Mouse (Mus musculus) layer of hippocampus, adult 18-20 months (tissue): ENCODE measurements at regions not wholly inside any gene's neighbourhood (a gene's known extent, or its start where the extent isn't known, plus 50 kb on each side); places are given as distances from the start of the nearest gene placed in this dataset.

Source experiments
- DNase-seq, 2 experiments: peaks; one replicate each; pipeline ENCODE4 v3.0.0; 2022; ENCODE audit warnings: low spot score in 2 of 2
- microRNA-seq, 2 experiments: library from miRNA; unstranded; fragments of <30 nt; microRNA quantifications; one replicate each; pipeline ENCODE4 v1.2.0; 2021

DNA sequence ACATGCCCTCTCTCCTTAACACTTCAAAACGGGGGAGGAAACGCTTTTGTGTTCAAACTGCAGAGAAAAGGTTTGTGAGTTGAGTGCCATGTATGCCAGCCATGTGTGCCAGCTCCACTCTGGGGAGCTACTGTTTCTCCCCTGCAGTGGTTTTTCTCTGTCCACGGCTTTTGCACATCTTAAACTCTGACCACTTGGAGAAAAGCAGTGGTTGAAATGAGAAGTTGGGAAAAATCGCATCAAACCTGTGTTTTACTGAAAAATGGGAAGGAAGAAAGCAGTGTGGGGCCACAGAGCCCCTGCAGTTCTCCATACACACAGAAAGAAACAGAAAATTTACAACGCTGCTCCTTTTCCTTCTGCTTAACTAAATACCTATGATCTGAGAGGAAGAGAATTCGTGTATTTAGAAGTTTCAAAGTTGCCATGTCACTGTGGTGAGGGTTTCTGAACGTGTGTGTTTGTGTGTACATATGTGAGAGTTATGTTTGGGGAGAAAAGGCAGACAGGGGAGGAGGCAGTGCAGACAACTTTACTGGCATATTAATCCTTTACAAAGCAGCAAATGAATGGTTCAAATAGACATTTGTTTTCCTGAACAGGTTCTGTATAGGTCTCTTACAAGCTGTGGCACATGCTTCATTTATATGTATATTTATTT, 160.1 kb upstream of the Tmem161b start:
- DNase-seq = peak; percentile 15 to 37

DNA sequence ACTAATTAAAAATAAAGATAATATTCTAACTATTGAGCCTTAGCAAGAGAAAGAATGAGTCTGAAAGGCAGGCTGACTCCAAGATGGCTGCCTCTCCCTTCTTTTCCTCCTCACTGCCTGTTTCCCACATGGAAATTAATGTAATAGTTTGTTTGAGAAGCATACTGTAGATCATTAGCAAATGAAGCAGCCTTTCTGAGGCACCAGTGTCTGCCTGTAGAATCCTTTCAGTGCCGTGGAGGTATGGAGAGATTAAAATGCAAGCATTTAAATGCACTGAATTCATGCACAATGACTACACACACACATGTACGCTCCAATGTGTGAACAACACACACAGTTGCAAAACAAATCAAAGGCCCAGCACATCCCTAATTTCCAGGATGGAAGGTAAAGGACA, 159.5 kb upstream of the Tmem161b start:
- peak in 1 of 2 experiments; percentile 47 for DNase-seq

DNA sequence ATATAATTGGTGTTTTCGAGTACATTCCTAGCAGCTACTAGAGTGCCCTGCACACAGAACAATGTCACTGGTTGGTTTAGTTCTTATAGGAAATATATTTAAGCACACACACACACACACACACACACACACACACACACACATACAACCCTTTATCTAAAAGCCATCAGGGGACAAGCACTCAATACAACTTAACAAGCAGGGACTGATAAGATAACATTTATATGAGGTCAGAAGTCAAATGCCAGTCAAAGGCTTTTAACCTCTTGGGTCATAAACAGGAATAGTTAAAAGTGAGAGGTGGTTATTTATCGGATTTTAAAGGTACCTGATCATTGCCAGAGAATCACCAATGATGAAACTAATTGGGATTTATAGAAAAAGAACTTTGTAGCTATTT, 158.7 kb upstream of the Tmem161b start:
- no peak for DNase-seq

DNA sequence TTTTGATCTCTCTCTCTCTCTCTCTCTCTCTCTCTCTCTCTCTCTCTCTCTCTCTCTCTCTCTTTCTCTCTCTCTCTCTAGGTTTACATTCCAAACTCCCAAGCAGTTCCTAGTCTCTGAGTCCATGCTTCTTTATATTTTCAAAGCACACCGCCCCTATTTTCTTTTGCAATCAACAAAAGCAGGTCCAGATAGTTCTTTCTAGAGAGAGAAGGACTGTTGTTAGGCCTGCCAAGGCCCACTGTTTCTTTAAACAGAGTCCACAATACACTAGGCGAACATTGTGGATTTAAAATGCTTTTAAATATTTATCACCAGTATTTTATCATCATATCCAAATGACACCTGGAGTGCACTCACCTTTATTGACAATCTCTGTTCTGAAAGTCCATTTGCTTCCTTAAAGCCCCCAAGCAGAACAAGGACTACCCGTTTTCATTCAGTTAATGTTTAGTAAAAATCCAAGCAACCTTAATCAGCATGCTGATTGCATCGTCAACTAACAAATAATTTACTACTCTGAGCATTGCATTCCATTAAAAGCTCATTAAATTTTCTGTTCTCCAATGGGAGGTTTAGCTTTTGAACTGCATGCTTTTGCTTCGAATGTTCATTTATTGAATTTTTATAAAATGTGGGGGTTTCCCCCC, 157.7 kb upstream of the Tmem161b start:
- DNase-seq = peak in 1 of 2 experiments; percentile 27

DNA sequence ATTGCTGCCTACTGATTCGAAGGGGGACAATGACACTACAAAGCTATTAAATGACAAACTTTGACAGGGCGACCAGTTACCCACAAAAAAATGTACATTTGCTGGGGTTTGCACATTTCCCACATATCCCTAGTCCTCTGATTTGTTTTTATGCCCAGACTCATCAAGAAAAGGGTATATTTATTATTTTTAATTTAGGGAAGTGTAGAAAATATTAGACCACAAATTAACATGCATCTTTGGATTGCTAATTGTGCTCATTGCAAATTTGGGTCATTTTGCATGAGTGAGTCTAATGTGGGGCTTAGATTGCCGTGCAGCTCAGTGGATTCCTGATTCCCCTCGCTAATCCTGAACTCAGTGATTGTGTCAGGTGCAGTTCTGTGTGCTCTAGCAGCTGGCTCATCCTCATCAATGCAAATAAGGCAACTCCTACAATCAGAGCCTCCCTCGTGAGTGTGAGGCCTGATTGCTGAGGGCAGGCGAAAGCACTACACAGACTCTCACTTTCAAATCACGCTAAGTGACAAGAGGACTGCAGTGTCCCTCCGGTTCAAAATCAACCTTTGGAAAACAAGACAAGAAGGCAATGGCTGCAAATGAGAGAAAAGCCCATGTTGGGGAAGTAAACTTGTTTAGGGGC, 156.7 kb upstream of the Tmem161b start:
- DNase-seq = peak; percentile 7 to 56

DNA sequence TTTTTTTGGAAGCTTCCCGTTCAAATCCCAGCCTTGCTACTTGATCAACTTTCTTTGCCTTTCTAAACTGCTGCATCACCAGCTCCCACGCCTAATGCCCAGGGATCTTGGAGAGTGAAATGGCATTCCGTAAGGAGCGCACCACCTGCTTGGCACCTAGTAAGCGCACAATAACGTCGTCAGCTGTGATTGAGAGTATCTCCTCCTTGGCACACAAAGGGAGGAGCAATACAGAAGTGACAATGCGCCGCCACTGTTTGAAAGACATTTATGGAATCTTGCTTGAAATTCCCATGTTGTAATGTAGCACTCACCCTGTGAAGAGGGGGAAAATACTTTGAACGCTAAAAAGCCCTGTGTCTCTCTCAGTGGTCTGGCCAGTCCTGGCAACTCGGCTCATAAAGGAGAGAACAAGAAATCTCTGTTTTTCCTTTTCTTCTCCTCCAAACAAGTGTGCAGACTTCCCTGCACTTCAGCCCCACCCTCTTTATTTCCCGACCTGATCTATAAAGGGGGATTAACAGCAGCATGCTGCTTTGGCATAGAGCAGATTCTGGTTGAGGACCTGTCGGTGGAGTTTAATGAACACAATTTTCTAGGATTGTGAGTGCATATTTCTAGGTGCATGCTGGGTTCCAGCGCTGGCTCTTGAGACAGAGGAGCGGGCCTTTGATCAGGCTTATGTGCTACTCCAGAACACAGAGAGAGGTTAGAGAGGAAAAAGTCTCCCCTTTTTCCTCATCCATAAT, 155.7 kb upstream of the Tmem161b start:
- DNase-seq = no peak

DNA sequence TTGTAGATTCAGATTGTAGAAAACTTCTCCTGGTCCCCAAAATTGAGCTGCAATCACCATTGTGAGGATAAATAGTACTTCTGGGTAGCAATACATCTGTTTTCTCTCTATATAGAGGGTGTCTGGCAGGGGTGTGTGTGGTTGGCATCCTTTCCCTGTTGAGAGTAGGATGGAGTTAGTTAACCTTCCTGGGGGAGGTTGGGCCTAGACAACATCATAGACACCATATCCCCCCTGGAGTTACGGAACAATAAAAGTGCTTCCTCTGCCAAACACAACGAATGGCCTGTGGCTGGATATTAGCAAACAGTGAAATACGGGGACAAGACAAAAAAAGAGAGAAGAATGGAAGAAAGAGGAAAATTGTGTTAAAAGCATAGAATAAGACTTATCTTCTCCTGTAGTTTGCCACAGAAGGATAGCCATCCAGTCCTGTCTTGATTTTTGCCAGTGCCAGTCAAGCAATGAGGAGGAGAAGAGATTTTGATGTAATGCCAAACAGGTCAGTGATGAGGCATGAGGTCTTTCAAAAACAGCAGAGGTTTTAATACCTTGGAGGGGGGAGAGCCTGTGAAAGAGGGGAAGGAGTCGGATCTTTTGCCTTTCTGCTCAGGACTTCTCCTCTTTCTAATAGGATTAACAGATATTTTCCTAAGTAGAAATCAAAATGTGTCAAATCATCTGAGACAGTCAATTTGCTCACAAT, 155.0 kb upstream of the Tmem161b start:
- no peak for DNase-seq

DNA sequence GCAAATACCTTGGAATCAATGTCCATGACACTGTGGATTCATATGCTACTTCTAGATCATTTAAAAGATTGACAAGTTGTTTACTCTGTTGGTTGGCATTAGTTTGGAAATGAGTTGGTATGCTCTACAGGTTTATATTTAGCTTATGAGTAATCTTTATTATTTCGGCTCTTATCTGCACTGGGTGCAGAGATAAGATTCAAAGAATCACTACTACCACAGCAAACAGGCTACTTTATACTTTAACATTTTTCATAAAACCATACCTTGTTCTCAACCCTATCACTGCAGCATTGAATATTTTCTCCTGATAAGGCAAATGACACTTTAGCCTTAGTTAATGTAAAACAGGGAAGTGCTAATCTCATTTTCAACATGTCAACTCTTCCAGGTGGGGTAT, 153.7 kb upstream of the Tmem161b start:
- DNase-seq = no peak

Small RNA genes lying in the stretch of these regions (microRNA-seq; reads per million reads assigned to microRNA genes)
- gene Mir9-2 = 1.2 to 1.5 reads per million in 2 experiments
